Mouse (Mus musculus): ENCODE data around the gene Mta1. TPM values are rescaled to one million over a fixed set of nuclear protein-coding genes. Genes with fewer than 3 reads are reported as not detected.

Mta1 gene
- polyA plus RNA-seq, 1 experiment from 2014 or later, result 13.4 TPM

DNA sequence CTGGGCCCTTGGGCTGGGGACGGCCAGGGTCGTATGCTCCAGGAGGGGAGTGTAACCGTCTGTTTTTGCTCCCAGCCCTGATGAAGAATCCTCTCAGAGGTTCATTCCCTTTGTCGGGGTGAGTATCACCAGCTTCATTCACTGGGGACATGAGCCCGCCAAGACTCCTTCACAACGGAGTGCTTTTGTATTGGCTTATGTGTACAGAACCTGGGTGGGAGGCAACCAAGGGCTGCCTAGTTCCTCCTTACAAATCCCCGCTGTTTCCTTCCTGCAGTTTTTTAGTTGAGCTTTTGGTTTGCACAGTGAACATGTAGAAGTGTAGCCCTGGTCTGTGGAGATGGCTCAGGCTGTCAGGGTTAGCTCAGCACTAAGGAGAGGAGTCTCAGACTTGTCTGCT lies 30.1 kb upstream of the Mta1 start:
- H3K9ac ChIP-seq (ENCODE audit: low read depth, low read length), result no peak overlapping the region
- no peak overlapping the region for H3K4me3 ChIP-seq (ENCODE audit: low read length)
- ATAC-seq, result no peak
- WGBS, result 86% methylated on average over 7 of the region's 7 CpGs
- no peaks in the 10 kb centered on the region for H3K27me3 ChIP-seq (replicated peaks; ENCODE audit: control insufficient read depth, insufficient read depth, low read length)
- H3K4me1 ChIP-seq (ENCODE audit: control insufficient read depth, insufficient read depth, low read depth, low read length), result no peaks in the 10 kb centered on the region
- H3K27ac ChIP-seq (ENCODE audit: low read depth, low read length), result no peak overlapping the region
- H3K4me2 ChIP-seq (ENCODE audit: low read length), result no peak overlapping the region
- no peaks in the 10 kb centered on the region for H3K9me3 ChIP-seq (ENCODE audit: control insufficient read depth, low read length)
- peaks cover 46% of the 10 kb centered on the region for H3K36me3 ChIP-seq (ENCODE audit: control insufficient read depth, insufficient read depth, low read length)

DNA sequence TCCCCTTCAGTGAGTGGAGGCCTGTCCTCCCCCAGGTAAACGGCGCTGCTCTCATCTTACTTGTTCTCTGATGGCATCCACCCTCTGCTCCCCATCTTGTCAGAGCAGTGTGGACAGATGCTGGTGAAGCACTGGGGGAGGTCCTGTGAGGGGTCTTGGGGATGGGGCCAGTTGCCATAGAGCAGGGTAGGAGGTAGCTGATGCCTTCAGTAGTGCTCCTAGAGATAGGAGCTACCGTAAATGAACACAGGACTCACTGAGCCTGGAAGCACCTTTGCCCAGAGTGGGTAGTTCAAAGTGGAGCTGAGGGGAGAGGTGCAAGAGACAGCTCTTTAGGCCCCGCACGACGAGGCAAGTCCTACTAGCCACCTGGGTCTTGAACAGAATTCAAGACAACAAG lies 28.7 kb upstream of the Mta1 start:
- Histone ChIP-seq H3K9me3 (ENCODE audit: control insufficient read depth, low read length) (no peaks in the 10 kb centered on the region), H3K27me3 (replicated peaks; ENCODE audit: control insufficient read depth, insufficient read depth, low read length) (no peaks in the 10 kb centered on the region), H3K36me3 (ENCODE audit: control insufficient read depth, insufficient read depth, low read length) (peaks cover 34% of the 10 kb centered on the region), H3K27ac (ENCODE audit: low read depth, low read length) (no peak overlapping the region), H3K4me3 (ENCODE audit: low read length) (no peak overlapping the region), H3K9ac (ENCODE audit: low read depth, low read length) (no peak overlapping the region), H3K4me2 (ENCODE audit: low read length) (no peak overlapping the region), H3K4me1 (ENCODE audit: control insufficient read depth, insufficient read depth, low read depth, low read length) (peaks cover 8% of the 10 kb centered on the region)
- ATAC-seq, result no peak
- 97% methylated on average over 6 of the region's 6 CpGs for WGBS

DNA sequence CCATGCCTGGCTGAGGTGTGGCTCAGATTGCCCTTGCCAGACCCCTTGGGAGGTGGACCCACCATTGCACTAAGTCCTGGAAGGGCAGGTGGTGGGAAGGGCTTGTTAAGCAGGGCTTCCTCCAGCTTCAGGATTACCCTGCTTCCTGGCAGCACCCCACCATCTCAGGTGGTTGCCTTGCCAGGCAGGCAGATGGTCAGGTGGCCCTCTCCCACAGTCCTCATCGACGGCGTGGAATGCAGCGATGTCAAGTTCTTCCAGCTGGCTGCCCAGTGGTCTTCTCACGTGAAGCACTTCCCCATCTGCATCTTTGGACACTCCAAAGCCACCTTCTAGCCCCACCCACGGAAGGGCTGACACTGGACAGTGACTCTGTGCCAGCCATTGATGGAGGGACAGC lies 26.8 kb upstream of the Mta1 start:
- H3K9ac ChIP-seq (ENCODE audit: low read depth, low read length), result no peak overlapping the region
- no peak overlapping the region for H3K27ac ChIP-seq (ENCODE audit: low read depth, low read length)
- no peak overlapping the region for H3K4me3 ChIP-seq (ENCODE audit: low read length)
- no peak overlapping the region for H3K4me2 ChIP-seq (ENCODE audit: low read length)
- no peaks in the 10 kb centered on the region for H3K27me3 ChIP-seq (replicated peaks; ENCODE audit: control insufficient read depth, insufficient read depth, low read length)
- no peak for ATAC-seq
- peaks cover 34% of the 10 kb centered on the region for H3K36me3 ChIP-seq (ENCODE audit: control insufficient read depth, insufficient read depth, low read length)
- H3K9me3 ChIP-seq (ENCODE audit: control insufficient read depth, low read length), result no peaks in the 10 kb centered on the region
- 93% methylated on average over 6 of the region's 6 CpGs for WGBS
- H3K4me1 ChIP-seq (ENCODE audit: control insufficient read depth, insufficient read depth, low read depth, low read length), result peaks cover 18% of the 10 kb centered on the region

DNA sequence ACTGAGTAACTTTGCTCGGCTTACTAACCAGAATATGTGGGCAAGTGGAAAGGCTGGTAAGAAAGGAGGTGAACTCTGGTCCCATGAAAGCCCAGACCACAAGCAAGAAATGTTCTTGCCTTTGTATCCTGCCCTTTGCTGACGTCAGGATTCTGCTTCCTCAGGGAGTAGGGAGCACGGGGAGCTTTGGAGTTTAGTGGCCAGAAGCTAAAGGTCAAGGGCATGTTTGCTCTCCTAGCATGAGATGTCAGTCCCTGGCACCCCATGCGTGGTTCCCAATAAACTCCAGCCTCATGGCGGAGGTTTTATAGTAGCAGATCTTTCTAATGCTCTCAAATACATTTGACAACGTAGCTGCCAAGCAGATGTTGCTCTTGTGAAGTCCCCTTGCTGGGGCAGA lies 26.3 kb upstream of the Mta1 start:
- no peak for ATAC-seq
- H3K36me3 ChIP-seq (ENCODE audit: control insufficient read depth, insufficient read depth, low read length), result peaks cover 34% of the 10 kb centered on the region
- no peaks in the 10 kb centered on the region for H3K9me3 ChIP-seq (ENCODE audit: control insufficient read depth, low read length)
- no peak overlapping the region for H3K27ac ChIP-seq (ENCODE audit: low read depth, low read length)
- no peaks in the 10 kb centered on the region for H3K27me3 ChIP-seq (replicated peaks; ENCODE audit: control insufficient read depth, insufficient read depth, low read length)
- WGBS, result 80% methylated on average over 6 of the region's 6 CpGs
- H3K4me1 ChIP-seq (ENCODE audit: control insufficient read depth, insufficient read depth, low read depth, low read length), result peaks cover 18% of the 10 kb centered on the region
- no peak overlapping the region for H3K9ac ChIP-seq (ENCODE audit: low read depth, low read length)
- no peak overlapping the region for H3K4me3 ChIP-seq (ENCODE audit: low read length)
- no peak overlapping the region for H3K4me2 ChIP-seq (ENCODE audit: low read length)

DNA sequence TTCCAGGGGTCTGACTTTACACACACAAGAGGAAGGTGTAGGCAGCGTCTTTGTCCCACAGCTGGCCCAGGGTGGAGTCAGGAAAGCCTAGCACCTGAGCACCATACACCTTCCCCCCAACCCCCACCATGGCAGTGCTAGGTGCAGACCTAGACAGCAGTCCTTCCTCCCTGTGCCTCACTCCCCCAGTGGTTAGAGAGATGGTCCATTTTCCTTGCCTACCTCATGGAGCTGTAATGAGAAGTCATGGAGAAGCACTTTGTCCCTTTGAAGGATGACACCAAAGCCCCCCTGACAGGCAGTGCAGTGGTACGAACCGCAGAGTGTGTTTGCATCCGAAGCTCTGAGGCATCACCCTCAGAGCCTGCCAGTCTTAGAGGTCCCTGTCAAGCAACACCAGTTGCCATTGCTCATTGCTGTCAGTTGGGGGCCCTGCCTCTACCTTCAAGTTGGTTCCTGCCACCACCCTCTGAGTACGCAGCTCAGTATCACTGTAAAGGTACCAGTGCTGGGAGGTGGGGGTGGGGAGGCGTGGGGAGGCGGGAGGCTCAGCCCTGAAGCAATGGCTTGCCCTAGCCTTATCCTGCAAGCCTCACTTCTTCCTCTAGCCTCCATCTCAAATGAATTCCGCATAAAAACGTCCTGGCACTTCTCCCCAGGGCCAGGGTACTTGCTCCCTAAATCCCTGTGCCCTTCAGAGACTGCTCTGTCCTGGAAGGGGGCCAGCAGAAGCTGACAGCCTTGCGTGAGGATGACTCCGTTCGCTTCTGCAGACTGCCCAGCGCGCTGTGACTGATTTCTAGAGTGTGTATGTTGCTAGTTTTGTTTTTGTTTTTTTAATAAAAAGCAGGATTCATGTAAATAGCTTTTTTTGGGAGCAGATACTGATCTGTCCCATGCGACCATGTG lies 24.4 kb upstream of the Mta1 start:
- Histone ChIP-seq H3K27me3 (replicated peaks; ENCODE audit: control insufficient read depth, insufficient read depth, low read length) (no peaks in the 10 kb centered on the region), H3K4me3 (ENCODE audit: low read length) (peak overlapping the region; percentile 43), H3K4me2 (ENCODE audit: low read length) (peak overlapping the region; percentile 90), H3K4me1 (ENCODE audit: control insufficient read depth, insufficient read depth, low read depth, low read length) (peaks cover 18% of the 10 kb centered on the region), H3K9me3 (ENCODE audit: control insufficient read depth, low read length) (no peaks in the 10 kb centered on the region), H3K9ac (ENCODE audit: low read depth, low read length) (peak overlapping the region; percentile 59), H3K36me3 (ENCODE audit: control insufficient read depth, insufficient read depth, low read length) (peaks cover 33% of the 10 kb centered on the region), H3K27ac (ENCODE audit: low read depth, low read length) (peak overlapping the region; percentile 91)
- ATAC-seq, result peak; percentile 51
- 12% methylated on average over 15 of the region's 15 CpGs for WGBS

DNA sequence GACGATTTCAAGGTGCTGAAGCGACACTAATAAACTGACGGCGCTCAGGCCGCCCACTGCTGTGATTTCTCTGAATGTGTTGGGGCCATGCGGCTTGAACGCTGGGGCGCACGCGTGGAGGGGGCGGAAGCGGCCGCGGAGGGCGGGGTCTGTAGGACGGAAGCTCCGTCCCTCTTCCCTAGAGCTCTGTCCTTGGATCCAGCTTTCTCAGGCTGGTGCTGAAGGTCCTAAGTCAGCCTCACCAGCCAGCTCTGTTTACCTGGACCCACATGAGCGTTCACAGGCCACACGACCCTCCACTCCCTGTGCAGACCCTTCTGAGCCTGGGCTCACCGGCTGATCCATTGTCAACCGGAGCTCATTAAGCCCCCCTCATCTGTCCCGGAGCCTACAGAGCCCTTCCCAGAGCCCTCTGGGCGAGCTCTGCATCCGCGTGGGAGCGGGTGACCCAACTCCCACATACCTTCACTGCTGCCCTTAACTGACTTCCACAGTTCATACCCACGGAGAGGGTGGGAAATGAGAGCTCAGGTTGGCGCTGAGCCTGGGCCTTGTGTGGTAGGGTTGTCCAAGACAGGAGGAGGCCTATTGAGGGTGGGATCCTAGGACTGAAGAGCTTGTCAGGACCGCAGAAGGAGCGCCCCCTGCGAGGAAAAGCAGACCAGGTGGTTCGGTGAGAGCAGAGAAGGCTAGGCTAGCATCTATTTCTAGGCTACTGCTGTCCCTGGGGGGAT lies 23.6 kb upstream of the Mta1 start, which contains the start of gene Tex22:
TSS of gene Tex22 (plus strand) at position 174 of the 734 bp plus-strand sequence.
- Histone ChIP-seq H3K4me1 (ENCODE audit: control insufficient read depth, insufficient read depth, low read depth, low read length) (peaks cover 18% of the 10 kb centered on the region), H3K9me3 (ENCODE audit: control insufficient read depth, low read length) (no peaks in the 10 kb centered on the region)
- 3% methylated on average over 32 of the region's 32 CpGs for WGBS

DNA sequence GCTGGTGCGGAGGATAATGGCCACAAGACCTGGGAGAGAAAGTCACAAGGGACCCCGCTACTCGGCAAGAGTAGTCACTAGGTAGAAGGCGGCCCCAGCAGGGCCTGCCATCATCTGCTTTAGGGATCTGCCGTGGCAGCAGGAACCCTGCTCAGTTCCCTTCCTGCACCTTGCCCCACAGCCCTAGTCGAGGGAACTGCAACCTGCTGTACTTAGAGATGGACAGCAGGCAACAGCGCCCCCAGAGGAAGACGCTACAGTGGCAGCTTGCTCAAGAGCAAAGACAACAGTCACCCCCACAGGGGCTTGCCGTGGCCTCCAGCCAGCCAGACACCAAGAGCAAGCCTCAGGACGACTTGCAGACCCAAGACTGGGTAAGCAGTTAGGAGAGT lies 23.0 kb upstream of the Mta1 start:
- peak; percentile 72 for ATAC-seq
- peak overlapping the region; percentile 91 for H3K27ac ChIP-seq (ENCODE audit: low read depth, low read length)
- WGBS, result 3% methylated on average over 10 of the region's 10 CpGs
- H3K27me3 ChIP-seq (replicated peaks; ENCODE audit: control insufficient read depth, insufficient read depth, low read length), result no peaks in the 10 kb centered on the region
- H3K4me3 ChIP-seq (ENCODE audit: low read length), result peak overlapping the region; percentile 43
- peak overlapping the region; percentile 69 for H3K9ac ChIP-seq (ENCODE audit: low read depth, low read length)
- H3K36me3 ChIP-seq (ENCODE audit: control insufficient read depth, insufficient read depth, low read length), result peaks cover 19% of the 10 kb centered on the region
- no peaks in the 10 kb centered on the region for H3K9me3 ChIP-seq (ENCODE audit: control insufficient read depth, low read length)
- peak overlapping the region; percentile 90 for H3K4me2 ChIP-seq (ENCODE audit: low read length)
- peaks cover 18% of the 10 kb centered on the region for H3K4me1 ChIP-seq (ENCODE audit: control insufficient read depth, insufficient read depth, low read depth, low read length)

More for the DNA sequence above, 23.6 kb upstream of the Mta1 start, which contains the start of gene Tex22:
- Histone ChIP-seq H3K4me3 (ENCODE audit: low read length) (peak within 1 kb of the TSS; percentile 43), H3K36me3 (ENCODE audit: control insufficient read depth, insufficient read depth, low read length) (peaks cover 24% of the 10 kb centered on the region), H3K4me2 (ENCODE audit: low read length) (peak within 1 kb of the TSS; percentile 90), H3K27ac (ENCODE audit: low read depth, low read length) (peak within 1 kb of the TSS; percentile 91), H3K9ac (ENCODE audit: low read depth, low read length) (peak within 1 kb of the TSS; percentile 69), H3K27me3 (replicated peaks; ENCODE audit: control insufficient read depth, insufficient read depth, low read length) (no peaks in the 10 kb centered on the region)
- ATAC-seq, result peak; percentile 95

DNA sequence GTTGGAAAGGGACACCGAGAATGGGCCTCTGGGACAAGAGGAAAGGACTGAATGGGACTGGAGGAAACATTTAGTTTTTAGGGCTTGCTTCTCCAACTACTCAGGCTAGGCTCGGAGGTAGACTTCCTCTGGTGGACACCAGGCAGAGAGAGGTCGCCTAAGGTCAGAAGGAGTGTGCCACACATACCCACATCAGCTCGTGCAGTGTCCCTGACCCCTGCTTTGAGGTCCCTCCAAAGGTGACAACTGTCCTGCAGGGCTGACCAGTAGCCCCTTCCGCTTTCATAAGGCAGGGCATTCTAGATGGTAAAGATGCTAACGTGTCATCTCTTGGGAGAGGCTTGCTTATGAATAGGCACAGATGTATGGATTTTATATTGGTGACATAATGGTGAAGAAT lies 22.6 kb upstream of the Mta1 start:
- Histone ChIP-seq H3K4me1 (ENCODE audit: control insufficient read depth, insufficient read depth, low read depth, low read length) (peaks cover 18% of the 10 kb centered on the region), H3K27me3 (replicated peaks; ENCODE audit: control insufficient read depth, insufficient read depth, low read length) (no peaks in the 10 kb centered on the region), H3K4me3 (ENCODE audit: low read length) (no peak overlapping the region), H3K9ac (ENCODE audit: low read depth, low read length) (peak overlapping the region; percentile 69; the same call in 1 of the 2 replicates), H3K4me2 (ENCODE audit: low read length) (peak overlapping the region; percentile 90), H3K36me3 (ENCODE audit: control insufficient read depth, insufficient read depth, low read length) (peaks cover 14% of the 10 kb centered on the region), H3K9me3 (ENCODE audit: control insufficient read depth, low read length) (no peaks in the 10 kb centered on the region), H3K27ac (ENCODE audit: low read depth, low read length) (peak overlapping the region; percentile 33; the same call in 1 of the 2 replicates)
- 56% methylated on average over 6 of the region's 6 CpGs for WGBS
- peak; percentile 2; the same call in 1 of the 2 replicates for ATAC-seq

DNA sequence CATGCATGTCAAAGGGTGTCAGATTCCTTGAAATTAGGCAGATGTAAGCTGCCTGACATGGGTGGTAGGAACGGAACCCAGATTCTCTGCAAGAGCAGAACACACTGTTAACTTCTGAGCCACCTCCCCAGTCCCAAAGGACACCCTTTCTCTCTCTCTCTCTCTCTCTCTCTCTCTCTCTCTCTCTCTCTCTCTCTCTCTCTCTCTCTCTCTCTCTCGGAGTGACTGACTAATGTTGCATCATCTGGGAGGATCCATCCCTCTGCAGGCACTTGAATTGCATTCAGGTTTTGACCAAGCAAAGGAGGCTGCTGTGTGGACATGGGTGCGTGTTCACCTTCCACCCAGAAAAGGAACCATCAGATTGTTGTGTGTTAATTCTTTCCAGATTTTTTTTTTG lies 10.8 kb upstream of the Mta1 start:
- no peaks in the 10 kb centered on the region for H3K36me3 ChIP-seq (ENCODE audit: control insufficient read depth, insufficient read depth, low read length)

More for the DNA sequence above, 10.8 kb upstream of the Mta1 start:
- Histone ChIP-seq H3K27ac (ENCODE audit: low read depth, low read length) (no peak overlapping the region), H3K9ac (ENCODE audit: low read depth, low read length) (no peak overlapping the region), H3K4me3 (ENCODE audit: low read length) (no peak overlapping the region), H3K4me1 (ENCODE audit: control insufficient read depth, insufficient read depth, low read depth, low read length) (no peaks in the 10 kb centered on the region), H3K9me3 (ENCODE audit: control insufficient read depth, low read length) (no peaks in the 10 kb centered on the region), H3K27me3 (replicated peaks; ENCODE audit: control insufficient read depth, insufficient read depth, low read length) (no peaks in the 10 kb centered on the region), H3K4me2 (ENCODE audit: low read length) (no peak overlapping the region)
- no peak for ATAC-seq
- WGBS, result 65% methylated on average over 3 of the region's 3 CpGs
